In genomic region chr4:150779340-150779739, GRCm38 (mm10) we compare ENCODE assay signal across 26 mouse cellular contexts.
DNase-seq lines count a peak whose midpoint lies in the region; ATAC-seq and TF ChIP-seq lines count a peak whose summit lies in the region.
"Had no signal": no experiment of that assay in that cellular context is flagged by ENCODE, and none has a peak within 500 bp of the region (broad histone marks: within the 10 kb centered on the region; RNA-seq: fewer than 3 reads in every experiment).

No protein-coding gene starts in this region.

- no peak overlapping the region for H3K4me2 ChIP-seq in lung, embryonic 15.5 days
- H3K4me2 ChIP-seq: embryonic facial prominence, embryonic 12.5 days; forebrain, embryonic 15.5 days; heart, embryonic 15.5 days; hindbrain, embryonic 14.5 days; kidney, embryonic 15.5 days; limb, embryonic 12.5 days; liver, embryonic 13.5 days; lung, embryonic 14.5 days; midbrain, embryonic 13.5 days had no signal

- DNase-seq in heart, adult 2 months, result no peak
- DNase-seq in heart, postnatal 4 days, result no peak
- no peak for DNase-seq in lung, postnatal 36 days
- DNase-seq in MN1 (ENCODE audit: low spot score), result peak; percentile 17
- peak; percentile 34 for DNase-seq in embryo, embryonic 11 days
- DNase-seq in cerebellum, postnatal 10 days, result no peak
- DNase-seq: adrenal gland, postnatal 25 days; cerebellum, adult 11-12 months; cerebellum, adult 9-11 months; gastrocnemius, postnatal 36 days; liver, embryonic 13.5 days; right cerebral cortex, postnatal 4 days; thymus, postnatal 4 days had no signal

- no peak for TF ChIP-seq POLR2A in heart, adult 2 months (IDR thresholded peaks at IDR 0.05; ENCODE audit: insufficient read depth, low read depth, low read length)

- WGBS in heart, adult 2 months, result 89% methylated on average over 5 of the region's 5 CpGs
- WGBS in lung, embryonic 15.5 days, result 50% methylated on average over 5 of the region's 5 CpGs

- H3K9ac ChIP-seq in heart, adult 2 months (ENCODE audit: low read depth, low read length), result no peak overlapping the region
- H3K9ac ChIP-seq in lung, embryonic 15.5 days, result no peak overlapping the region
- H3K9ac ChIP-seq: embryonic facial prominence, embryonic 12.5 days; forebrain, embryonic 15.5 days; heart, embryonic 15.5 days; hindbrain, embryonic 14.5 days; kidney, embryonic 15.5 days; limb, embryonic 12.5 days; liver, embryonic 13.5 days; lung, embryonic 14.5 days; midbrain, embryonic 13.5 days had no signal

- TF ChIP-seq EP300 in heart, adult 2 months (IDR thresholded peaks at IDR 0.05; ENCODE audit: insufficient read depth, low read depth, low read length), result no peak

- TF ChIP-seq CTCF in heart, adult 2 months (IDR thresholded peaks at IDR 0.05), result no peak

- no peak overlapping the region for H3K4me3 ChIP-seq in heart, adult 2 months
- H3K4me3 ChIP-seq in lung, embryonic 15.5 days, result no peak overlapping the region
- H3K4me3 ChIP-seq: embryonic facial prominence, embryonic 12.5 days; forebrain, embryonic 15.5 days; heart, embryonic 10.5 days; heart, embryonic 15.5 days; kidney, embryonic 15.5 days; limb, embryonic 12.5 days; liver, embryonic 13.5 days; megakaryocyte, embryonic 14.5 days; midbrain, embryonic 13.5 days had no signal

- peaks cover 4% of the 10 kb centered on the region for H3K4me1 ChIP-seq in heart, adult 2 months (ENCODE audit: control insufficient read depth, insufficient read depth, low read length)
- peaks cover 43% of the 10 kb centered on the region for H3K4me1 ChIP-seq in lung, embryonic 15.5 days
- H3K4me1 ChIP-seq: forebrain, embryonic 15.5 days; megakaryocyte, embryonic 14.5 days had no signal

- no peaks in the 10 kb centered on the region for H3K9me3 ChIP-seq in lung, embryonic 15.5 days
- H3K9me3 ChIP-seq: forebrain, embryonic 15.5 days; heart, embryonic 15.5 days; limb, embryonic 12.5 days; midbrain, embryonic 13.5 days had no signal

- H3K27me3 ChIP-seq in heart, adult 2 months (ENCODE audit: control insufficient read depth, insufficient read depth, low read length), result no peaks in the 10 kb centered on the region
- no peaks in the 10 kb centered on the region for H3K27me3 ChIP-seq in lung, embryonic 15.5 days
- H3K27me3 ChIP-seq: embryonic facial prominence, embryonic 12.5 days; forebrain, embryonic 15.5 days; heart, embryonic 15.5 days; kidney, embryonic 15.5 days; limb, embryonic 12.5 days; liver, embryonic 13.5 days; midbrain, embryonic 13.5 days had no signal

- no peaks in the 10 kb centered on the region for H3K36me3 ChIP-seq in heart, adult 2 months (ENCODE audit: control insufficient read depth, insufficient read depth, low read length)
- H3K36me3 ChIP-seq in lung, embryonic 15.5 days, result no peaks in the 10 kb centered on the region
- H3K36me3 ChIP-seq: embryonic facial prominence, embryonic 12.5 days; forebrain, embryonic 15.5 days; heart, embryonic 10.5 days; heart, embryonic 15.5 days; kidney, embryonic 15.5 days; liver, embryonic 13.5 days; midbrain, embryonic 13.5 days had no signal

- intact Hi-C loops in heart, adult 2 months (cut with DNase I), result no loop called here

- H3K27ac ChIP-seq in heart, adult 2 months, result peak overlapping the region; percentile 49
- no peak overlapping the region for H3K27ac ChIP-seq in lung, embryonic 15.5 days
- H3K27ac ChIP-seq: embryonic facial prominence, embryonic 12.5 days; forebrain, embryonic 15.5 days; heart, embryonic 15.5 days; hindbrain, embryonic 14.5 days; limb, embryonic 12.5 days; liver, embryonic 13.5 days; midbrain, embryonic 13.5 days had no signal

- 0 out of 2 replicates have a peak, but pooled peaks have one; percentile 23 for ATAC-seq in lung, embryonic 15.5 days (ENCODE audit: borderline replicate concordance, extremely low read depth, low FRiP score, low TSS enrichment)
- ATAC-seq: CD4-positive, CD25-positive, alpha-beta regulatory T cell, adult 4 months; forebrain, embryonic 15.5 days; intestine, postnatal 0 days; midbrain, embryonic 13.5 days had no signal

- H3K79me2 ChIP-seq in heart, adult 2 months (replicated peaks; ENCODE audit: control insufficient read depth, insufficient read depth, low read length), result no peaks in the 10 kb centered on the region

Comparison
In these comparisons a context has a peak if more than half of its experiments do, and no peak if none do; other contexts are left out.
1. DNase-seq: peak in MN1 (single experiment) and embryo, embryonic 11 days (single experiment); none in heart, adult 2 months (0 of 2), heart, postnatal 4 days (single experiment), lung, postnatal 36 days (single experiment) and cerebellum, postnatal 10 days (0 of 2).